Mouse (Mus musculus): ENCODE measurements around the gene Brap.

- TF ChIP-seq CTCF (IDR thresholded peaks at IDR 0.05; ENCODE audit: extremely low read depth, insufficient read depth, insufficient read length, insufficient replicate concordance) (no peak), POLR2A (IDR thresholded peaks at IDR 0.05; ENCODE audit: low read depth, low read length) (no peak)
Observed at GRCm38 (mm10) chr5:121712934-121713538, 52.7 kb downstream of the Brap start.

All from spleen, adult 2 months (tissue).